Mouse (Mus musculus): Measurements from ENCODE around the gene Camk2n1.

The Camk2n1 gene

DNA sequence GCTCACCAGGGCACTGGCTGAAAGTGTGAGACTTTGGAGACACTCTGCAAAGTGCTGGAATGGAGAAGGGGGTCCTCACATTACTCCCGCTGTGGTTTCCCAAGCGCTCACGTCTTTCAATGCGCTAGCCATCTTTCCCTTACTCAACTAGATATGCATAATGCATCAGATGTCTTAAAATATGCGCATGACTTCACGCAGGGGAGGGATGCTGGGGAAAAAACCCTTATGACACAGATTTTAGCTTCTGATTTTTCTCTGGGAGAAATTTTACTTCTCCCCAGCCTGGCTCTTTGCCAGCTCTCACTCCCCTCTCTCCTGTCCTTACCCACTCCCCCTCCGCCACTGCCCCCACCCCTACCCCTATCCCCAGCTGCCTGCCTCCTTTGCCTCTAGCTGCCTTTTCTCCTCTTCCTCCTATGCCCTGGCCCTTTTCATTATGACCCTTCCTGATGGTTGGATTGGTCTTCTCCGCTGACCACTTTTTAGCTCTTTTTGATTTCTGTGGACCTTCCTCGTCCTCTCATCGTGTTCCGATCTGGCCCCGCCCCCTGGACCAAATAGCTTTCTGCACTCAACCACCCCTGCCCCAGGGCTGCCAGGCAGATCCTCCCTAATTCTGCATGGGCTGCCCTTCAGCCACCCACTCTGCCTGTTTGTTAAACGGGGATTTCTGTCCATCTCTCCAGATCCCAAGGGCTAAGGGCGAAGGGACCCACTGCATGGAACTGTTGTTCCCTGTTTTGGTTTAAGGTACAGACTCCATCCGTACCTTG, 6.1 kb upstream of the Camk2n1 start:
- DNase-seq (ENCODE audit: low read depth, low spot score), result no peak

DNA sequence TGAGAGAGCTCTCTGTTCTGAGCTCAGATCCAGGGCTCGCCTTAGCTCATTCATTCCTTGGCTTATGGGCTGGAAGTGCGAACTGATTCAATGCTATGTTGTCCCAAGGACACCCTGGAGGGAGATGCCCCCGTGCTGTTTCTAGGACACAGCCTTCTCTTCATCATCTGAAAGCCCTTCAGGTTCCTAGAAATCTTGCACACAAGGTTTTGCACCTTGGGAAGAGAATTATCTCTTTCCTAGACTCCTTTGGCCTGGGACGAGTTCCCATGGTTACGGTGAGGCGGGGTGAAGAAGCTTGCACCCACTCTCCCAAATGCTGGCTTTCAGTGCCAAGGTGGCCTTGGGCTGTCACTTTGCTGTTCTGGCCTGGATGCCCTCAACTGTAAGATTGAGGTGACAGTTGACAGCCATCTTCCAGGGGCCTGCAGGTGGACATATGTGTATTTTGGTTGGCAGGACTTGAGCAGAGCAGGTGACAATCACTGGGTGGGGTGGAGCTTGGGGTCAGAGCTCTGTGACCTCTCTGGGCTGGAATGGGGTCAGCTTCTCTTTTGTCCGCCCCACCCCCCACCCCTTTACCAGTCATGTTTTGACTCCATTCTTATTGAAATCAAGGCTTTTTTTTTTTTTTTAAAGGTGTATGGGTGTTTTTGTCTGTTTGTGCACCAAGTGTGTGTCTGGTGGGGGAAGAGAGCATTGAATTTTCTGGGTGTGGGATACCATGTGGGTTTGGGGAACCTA, 5.1 kb upstream of the Camk2n1 start:
- DNase-seq (ENCODE audit: low read depth, low spot score), result no peak

DNA sequence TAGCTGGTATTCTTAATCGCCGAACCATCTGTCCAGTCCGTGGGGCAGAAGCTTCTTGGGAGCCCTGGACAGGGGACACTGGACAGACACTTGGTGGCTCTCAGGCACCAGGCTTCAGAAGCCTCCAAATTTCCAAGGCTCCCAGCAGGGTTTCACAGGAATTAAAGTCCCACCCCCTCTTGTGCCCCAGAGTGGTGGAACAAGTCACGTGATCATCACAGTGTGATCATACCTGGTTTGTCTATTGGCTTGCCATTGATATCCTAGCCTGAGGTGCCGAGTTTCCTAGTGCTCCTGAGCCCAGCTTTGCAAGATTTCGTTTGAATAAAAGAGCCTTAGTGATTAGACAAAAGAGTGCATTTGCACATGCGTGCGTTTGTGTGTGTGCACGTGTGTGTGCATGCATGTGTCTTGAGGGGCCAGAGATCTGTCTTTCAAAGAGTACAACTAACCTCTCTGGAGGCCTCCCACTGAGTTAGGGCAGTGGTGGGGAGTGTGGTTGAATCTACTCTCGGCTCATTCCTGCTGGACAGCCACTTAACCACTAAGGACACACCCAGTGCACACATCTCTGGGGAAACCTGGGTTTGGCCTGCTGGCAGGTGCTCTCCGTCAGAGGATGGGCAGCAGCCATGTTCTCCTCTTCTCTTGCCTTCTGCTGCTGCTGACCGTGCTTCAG, 4.3 kb upstream of the Camk2n1 start:
- no peak for DNase-seq (ENCODE audit: low read depth, low spot score)

DNA sequence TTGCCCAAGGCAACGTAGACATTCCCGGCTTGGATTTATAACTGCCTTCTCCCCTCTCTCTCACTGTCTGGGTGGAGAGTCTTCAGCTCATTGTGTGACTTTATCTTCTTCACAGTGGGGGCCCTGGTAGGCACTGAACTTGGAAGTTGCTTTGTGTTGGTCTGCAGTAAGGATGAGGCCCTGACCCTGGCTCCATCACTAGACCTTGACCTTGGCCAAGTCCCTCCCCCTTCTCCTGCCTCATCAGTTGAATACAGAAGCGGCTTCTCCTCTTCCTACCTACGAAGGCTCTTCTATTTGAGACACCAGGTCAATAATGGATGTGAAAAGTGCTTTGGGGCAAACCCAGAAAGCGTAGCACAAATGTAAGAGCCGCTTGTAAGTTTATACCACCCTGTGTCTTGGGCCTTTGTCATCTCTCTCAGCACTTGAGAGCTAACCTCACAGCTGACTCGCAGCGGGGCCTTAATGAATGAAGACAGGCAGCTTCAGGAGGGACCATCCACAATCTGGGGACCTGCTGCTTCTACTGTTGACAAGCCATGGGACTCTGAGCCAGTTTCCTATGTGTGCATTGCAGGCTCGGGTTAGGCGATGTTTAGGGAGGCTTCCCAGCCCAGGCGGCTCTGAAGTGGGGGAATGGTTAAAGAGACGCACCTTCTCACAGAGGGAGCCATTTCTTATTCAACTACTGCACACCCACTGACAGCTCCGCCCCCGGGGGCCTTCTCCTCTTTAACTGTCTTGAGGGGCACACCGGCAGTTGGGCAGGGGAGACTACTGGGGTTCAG, 1.6 kb upstream of the Camk2n1 start:
- DNase-seq (ENCODE audit: low read depth, low spot score), result no peak

DNA sequence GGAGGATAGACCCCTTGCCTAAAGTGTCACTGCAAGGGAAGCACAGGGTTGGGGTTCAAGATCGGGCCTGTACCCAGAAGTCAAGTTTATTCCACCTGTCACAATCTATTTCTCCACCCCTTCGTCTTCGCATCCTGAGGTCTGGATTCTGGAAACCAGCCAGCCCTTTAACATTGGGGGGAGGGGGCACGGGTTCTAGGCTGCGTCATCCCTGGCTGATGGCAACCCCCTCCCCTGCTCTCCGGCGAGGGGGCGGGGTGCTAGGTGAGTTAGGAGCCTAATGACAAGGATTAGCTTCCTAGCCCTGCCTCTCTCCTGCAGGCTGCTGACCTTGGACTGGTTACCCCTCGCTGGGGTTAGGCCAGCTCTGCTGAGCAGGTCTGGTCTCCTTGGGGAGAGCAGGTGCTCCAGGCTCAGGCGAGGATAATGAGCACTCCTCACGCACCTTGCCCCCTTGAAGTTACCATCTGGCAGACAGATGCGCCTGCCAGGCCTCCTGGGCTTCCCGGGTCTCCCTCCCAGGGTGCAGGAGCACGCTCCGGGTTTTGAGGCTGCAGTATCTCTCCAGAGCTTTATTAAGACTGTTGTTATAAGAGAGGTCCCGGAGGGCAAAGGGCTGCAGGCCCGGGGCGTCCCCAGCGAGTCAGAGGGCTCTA, 889 bp upstream of the Camk2n1 start:
- no peak for DNase-seq (ENCODE audit: low read depth, low spot score)

DNA sequence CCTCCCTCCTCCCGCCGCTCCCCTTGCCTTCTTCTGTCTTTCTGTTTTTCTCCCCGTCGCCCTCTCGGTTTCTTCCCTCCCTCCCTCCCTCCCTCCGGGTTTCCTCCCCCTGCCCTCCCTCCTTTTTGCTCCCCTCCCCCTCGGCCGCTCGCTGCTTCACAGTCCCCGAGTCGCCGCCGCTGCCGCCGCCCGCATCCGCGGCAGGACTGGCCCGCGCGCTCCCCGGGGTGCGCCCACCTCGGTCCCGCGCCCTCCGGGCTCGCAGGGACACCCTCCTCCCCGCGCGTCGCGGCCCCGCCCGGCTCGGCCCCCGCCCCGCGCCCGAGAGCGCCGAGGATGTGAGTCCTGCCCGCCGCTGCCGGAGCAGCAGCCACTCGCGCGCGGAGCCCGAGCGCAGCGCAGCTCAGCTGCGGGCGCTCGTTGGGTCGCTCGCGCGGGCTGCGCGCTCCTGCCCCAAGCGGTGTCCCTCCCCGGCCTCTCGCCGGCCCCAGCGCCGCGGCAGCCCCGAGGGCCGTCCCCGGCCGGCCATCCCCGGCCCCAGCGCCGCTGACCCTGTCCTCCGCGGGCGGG, 542 bp downstream of the Camk2n1 start:
- DNase-seq (ENCODE audit: low read depth, low spot score), result no peak

DNA sequence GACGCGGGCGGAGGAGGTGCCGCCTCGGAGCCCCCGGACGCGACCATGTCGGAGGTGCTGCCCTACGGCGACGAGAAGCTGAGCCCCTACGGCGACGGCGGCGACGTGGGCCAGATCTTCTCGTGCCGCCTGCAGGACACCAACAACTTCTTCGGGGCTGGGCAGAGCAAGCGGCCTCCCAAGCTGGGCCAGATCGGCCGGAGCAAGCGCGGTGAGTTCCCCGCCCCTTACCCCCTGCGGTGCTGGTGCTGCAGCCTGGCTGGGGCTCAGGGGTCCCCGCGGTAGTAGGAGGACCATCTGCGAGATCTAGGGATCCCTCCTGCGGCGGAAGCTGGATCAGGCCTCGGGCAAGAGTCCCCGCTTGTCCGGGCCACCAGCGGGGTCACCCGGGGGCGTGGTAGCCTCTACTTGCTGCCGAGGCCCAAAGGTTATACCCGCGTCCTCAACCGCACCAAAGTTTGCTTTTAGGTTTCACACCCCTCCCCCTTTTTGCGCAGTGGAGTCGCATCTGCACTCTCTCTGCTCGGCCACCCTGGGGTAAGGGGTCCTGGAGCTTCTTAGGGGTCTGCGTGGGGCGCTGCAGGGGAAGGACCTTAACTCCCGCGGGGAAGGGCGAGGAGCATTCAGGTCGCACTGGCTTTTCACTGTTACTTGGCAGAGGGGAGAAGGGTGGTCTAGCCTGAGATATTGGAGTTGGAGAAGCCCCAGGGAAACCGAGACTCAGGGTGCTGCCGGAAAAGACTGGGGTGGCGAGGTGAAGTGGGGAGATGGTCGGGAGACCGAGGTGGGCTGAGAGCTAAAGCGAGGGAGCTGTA, 1.2 kb downstream of the Camk2n1 start:
- DNase-seq (ENCODE audit: low read depth, low spot score), result no peak

DNA sequence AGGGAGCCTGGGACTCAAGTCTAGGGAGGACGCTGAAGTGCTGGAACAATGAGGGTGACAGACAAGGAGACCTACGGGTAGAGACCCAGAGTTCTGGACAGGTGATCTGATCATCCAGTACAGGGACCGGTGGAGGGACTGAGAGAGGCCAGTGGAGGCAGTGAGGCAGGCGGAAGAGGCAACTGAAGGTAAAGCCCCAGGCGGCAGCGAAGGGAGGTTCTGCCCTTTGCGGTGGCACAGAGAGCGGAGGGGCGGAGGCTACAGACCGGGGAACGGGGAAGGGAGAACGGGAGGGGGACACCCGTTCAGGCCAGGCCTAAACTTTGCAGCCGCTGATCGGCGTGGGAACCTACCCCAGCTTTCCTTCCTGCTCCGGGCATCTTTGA, 1.8 kb downstream of the Camk2n1 start:
- DNase-seq (ENCODE audit: low read depth, low spot score), result no peak

DNA sequence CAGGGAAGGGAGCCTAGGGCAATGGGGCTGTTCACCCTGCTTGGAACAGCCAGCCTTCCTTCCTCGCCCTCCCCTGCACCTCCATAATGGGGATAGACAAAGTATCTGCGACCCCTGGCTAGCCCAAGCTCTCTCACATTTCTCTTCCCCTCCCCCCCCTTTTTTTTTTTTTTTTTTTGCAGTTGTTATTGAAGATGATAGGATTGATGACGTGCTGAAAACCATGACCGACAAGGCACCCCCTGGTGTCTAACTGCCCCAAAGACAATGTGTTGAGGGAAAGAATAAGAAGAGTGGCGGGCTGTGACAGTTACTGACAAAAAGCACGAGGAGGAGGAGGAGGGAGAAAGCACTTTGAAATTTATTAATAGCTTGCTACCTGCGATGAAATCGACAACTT, 2.4 kb downstream of the Camk2n1 start:
- no peak for DNase-seq (ENCODE audit: low read depth, low spot score)

DNA sequence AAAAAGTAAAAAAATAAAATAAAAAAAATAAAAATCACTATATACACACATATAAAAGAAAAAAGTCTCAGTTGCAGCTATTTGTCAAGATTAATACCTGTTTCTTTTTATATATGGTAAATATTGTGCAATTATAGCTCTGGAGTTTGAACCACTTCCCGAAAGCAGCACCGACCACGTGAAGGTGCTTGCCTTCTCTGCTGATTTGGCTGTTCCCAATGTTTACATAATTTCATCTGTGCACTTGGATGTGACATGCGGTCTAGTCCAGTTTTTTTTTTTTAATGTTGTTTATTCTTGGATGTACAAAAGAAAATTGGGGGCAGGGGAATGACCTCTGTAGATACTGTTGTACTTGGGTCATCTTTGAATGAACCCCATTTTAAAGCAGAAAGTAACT, 3.0 kb downstream of the Camk2n1 start:
- no peak for DNase-seq (ENCODE audit: low read depth, low spot score)

DNA sequence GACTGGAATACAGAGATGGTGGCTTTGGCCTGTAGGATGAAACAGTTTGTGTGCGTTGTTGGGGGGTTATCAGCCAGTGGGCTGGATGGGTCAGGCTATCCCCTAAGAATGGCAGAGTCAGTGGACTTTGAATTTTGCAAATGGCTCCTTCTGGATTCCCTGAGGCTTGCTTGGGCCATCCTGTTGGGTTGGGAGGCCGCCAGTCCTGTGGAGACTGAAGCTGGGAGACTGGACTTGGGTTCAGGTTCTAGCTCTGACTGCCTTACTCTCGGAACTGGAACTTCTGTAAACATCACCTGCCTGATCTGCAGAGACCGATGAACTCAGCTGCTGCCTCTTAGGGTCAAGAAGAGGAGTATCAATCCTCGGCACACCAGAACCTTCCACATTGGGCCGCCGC, 4.1 kb downstream of the Camk2n1 start:
- no peak for DNase-seq (ENCODE audit: low read depth, low spot score)

DNA sequence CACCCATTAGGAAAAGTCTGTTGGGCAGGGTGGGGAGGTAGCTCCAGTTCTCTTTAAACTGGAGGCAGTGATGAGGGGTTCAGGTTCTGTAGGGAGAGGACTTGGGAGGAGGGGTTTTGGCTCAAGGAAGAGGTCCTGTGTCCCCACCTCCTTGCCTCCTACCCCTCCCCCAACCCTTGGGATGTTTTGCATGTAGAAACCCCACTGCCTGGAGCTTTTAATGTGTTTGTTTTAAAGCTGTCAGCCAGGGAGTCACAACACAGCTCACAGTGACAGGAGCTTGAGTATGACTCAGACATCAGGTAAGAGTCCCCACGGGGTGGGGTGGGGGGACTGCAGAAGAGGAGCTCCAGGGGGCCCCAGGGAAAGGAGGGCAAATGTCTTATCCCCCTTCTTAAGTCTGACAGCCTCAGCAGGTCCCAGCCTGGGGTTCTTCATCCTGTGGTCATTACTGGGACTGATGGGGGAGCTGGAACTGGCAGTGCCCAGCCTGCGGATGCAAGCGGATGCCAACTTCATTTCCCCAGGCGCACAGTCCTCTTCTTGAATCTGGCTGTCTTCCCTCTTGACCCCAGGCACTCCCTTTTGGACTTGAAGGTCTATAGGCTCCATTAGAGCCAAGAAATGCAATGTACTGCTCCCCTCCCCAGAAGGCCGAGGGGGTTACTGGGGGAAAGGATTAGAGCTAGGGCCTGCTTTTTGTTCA, 4.8 kb downstream of the Camk2n1 start:
- DNase-seq (ENCODE audit: low read depth, low spot score), result no peak

DNA sequence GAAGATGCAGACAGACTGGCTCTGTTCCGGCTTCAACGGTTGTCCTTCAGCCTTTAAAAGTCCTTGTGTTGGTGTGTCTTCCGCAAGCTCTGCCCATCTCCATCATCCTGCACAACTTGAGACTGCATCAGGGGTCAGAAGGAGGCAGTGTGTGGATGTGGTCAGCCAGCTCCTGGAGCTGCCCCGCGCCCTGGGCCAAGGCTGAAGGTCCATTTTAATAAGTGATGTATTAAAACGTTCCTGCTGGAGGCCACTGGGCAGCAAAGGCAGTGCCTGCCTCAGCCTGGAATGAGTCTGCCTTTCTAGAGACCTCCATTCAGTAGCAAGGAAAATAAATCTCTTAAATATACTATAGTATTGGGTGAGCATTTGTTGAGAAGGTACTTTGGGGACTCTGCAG, 5.7 kb downstream of the Camk2n1 start:
- DNase-seq (ENCODE audit: low read depth, low spot score), result no peak

DNA sequence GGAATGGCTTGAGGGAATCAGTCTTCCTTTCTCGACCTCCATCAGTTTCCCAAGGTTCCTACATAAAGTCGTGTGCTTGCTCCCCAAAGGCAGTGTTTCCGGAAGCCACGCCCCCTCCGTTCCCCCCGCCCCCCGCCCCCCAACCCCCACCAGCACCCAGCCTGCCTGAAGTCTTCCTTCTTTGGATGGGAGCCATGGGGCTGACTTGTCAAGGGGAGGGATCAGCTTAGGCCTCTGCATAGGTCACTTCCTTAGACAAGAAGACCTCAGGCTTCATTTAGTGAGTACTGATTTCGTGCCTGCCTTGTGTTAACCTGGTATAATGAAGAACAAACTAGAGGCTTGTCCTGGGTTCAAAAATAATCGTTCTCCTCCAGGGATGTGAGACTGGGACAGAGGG, 6.8 kb downstream of the Camk2n1 start:
- DNase-seq (ENCODE audit: low read depth, low spot score), result no peak

DNA sequence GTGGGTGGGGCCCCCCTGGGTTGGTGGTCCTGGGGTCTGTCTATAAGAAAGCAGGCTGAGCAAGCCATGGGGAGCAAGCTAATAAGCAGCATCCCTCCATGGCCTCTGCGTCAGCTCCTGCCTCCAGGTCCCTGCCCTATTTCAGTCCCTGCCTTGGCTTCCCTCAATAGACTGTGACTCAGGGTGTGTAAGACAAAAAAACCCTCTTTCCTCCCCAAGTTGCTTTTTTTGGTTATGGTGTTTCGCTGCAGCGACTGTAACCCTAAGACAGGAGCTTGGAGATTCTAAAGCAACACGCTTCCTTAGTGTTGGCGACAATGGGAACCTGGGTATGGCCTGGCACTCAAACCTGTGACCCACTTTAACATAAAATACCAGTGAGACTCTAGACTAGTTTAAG, 7.4 kb downstream of the Camk2n1 start:
- no peak for DNase-seq (ENCODE audit: low read depth, low spot score)

DNA sequence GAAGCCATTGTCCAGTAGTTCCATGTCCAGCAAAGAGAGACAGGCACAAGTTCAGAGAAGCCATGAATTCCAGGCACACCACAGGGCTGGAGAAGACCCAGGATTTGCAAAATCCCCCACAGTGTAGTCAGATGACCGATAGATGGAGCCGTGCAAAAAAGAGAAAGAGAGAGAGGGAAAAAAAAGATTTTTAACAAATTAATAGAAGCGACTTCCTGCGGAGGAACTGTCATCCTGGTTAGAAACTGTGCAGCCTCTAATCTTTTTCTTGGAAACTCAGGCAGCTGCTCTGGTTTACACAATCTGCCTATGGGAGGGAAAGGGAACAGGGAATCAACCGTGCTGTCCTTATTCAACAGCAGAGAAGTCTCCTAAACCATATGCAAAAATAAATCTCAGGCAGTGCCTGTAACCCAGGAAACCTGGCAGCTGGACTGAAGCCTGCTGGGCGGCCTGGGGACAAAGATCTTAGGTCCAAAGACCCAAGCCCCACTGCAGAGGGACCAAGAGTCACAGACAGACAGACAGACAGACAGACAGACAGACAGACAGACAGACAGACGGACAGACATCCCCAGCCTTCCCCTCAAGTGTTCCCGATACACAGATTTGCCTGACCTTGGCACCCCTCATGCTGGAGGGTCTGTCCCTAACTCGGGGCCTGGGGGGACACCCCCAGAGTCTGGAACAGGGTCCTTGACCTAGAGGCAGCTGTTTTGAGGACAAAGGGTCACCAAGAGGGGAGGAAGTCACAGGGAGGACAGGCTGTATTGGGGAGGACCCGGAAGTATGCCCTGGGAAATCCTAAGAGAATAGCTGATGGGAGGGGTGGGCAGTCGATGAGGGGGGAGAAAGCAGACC, 9.1 kb downstream of the Camk2n1 start:
- DNase-seq (ENCODE audit: low read depth, low spot score), result no peak

DNA sequence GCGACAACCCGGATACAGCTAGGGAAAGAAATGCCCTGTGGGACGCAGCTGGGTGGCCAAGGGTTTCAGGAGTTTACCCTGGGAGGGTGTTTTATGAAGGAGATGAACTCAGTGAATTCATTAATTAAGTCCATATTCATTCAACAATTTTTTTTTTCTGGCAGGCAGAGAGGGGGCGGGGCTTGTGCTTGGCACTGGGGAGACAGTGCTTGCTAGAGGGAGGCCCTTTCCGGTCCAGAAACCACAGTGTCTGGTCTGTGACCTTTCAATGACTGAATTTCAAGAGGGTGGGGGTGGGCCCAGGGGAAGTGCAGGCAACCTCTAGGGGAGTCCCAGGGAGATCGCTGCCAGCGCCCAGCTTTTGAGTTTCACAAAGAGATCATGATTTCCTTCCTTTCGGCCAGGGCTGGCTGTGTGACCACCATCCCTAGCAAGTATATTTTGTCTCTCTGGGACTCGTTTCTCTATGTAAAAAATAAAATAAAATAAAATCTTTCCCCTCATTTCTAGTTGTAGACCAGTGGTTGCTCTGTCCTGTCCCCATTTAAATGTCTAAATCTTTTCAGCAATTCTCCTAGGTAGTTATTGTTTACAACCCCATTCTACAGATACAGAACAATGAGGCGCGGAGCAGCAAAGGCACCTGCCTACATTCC, 9.8 kb downstream of the Camk2n1 start:
- DNase-seq (ENCODE audit: low read depth, low spot score), result no peak
